Mouse (Mus musculus) cerebellum, postnatal 10 days (tissue): ENCODE measurements around the gene Abtb2.

Experiments
- DNase-seq, 2 experiments: peaks; one replicate each; pipeline ENCODE4 v3.0.0; 2021; ENCODE audit warnings: mixed read lengths in 2 of 2

Abtb2 gene

DNA sequence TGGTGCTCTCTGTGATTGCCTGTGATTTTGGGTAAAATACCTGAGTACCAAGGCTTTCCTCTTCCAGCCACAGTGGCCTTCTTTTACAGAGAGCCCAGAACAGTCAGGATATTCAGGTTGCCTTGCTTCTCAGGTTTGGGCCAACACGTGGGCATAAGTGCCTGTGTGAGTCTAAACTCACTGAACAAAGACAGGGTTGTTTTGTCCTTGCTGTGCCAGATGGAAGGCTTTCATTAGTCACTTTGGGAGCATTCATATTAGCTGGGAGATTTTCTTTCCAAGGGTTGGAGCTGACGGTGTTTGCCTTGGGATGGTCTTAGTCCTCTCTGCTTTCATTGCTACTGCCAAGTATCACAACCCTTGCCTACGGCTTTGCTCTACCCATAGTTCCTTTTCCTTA is 20.3 kb downstream of the Abtb2 start:
- no peak for DNase-seq

- peak; percentile 57 to 69 for DNase-seq
Measured at GRCm38 (mm10) chr2:103588776-103589175, 22.7 kb downstream of the Abtb2 start.

GRCm38 (mm10) chr2:103589400-103589799 is 23.3 kb downstream of the Abtb2 start:
- DNase-seq: no peak

DNA sequence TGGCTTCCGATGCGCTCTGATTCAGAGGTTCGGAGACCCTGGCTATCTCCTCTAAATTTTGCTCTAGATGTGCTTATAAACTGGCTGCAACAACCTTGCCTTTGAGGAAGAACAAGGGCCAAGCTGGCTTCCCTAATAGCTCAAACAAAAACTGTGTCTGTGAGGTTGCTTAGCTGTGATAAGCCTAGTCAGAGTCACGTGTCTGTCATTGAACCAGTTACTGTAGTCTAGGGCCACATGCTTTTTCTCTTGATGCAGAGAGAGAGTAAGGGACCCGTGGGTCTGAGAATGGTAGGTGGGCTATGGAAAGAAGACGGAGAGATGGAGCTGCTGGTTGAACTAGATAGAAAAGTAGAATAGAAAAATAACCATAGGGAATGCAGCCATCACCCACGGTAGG is 24.5 kb downstream of the Abtb2 start:
- no peak for DNase-seq

GRCm38 (mm10) chr2:103591742-103592590 is 25.9 kb downstream of the Abtb2 start:
- peak; percentile 79 to 81 for DNase-seq

DNA sequence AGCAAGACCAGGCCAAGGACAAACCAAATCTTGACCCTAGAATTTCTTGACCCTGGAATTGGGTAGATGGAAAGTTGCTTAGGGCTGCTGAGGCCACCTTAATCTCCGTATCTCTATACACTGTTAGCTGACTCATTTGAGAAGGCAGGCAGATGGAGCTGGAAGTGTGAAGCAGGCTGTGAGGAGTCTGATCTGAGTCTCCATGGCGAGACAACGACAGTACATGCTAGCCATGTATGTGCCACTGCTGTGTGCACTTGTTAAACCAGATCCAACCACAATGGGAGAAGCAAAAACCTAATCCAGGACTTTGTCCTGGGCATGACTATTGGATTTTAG is 26.4 kb downstream of the Abtb2 start:
- DNase-seq: no peak

DNA sequence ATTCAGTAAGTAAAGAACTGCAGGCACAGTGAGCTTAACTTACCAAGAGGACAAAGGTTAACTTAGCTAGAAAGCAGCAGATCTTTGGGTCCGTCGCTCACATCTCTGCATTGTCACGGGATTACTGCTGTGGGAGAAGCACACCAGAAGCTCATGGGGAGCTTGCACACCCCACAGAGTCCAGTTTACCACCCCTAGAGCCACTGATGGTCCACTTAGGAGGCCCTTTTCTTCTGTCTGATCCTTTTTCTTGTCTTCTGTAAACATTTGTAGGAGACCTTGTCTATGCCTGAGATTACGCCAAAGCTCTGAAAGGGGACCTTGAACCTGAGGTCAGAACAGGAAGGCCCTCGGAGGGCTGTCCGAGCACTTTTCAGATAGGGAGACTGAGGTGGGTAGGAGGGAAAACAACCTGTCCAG is 28.5 kb downstream of the Abtb2 start:
- DNase-seq: no peak

DNA sequence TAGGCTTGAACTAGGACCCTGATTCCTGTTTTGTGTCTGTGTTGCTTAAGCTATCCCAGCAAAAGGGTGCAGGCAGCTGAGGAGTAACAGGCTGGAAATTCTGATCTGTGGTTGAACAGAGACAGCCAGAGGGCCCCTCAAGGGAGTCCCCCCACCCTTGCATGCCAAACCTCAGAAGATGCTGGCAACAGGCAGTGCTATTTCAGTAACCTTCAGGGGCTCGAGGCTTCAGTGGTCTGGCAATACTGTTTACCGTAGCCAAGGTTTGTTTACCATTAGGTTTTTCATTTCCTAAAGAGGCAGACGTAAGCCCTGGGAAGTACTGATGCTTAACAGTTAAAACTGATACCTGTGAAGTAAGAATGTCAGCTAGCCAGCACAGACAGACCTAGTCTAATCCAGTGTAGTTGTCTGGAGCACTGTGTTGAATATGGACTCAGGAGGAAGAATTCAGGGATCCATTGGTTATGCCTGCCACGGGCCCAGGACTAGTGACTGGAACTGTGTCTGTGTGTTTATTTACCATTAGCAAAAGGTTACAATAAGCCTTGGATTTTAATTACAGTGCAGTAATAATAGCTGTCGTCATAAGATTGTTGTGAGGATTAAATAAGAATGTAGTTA is 29.0 kb downstream of the Abtb2 start:
- DNase-seq: no peak

GRCm38 (mm10) chr2:103599296-103599695 is 33.2 kb downstream of the Abtb2 start:
- no peak for DNase-seq

- peak; percentile 69 to 74 for DNase-seq
Measured at GRCm38 (mm10) chr2:103600165-103600891, 34.2 kb downstream of the Abtb2 start.

GRCm38 (mm10) chr2:103601126-103601525 is 35.0 kb downstream of the Abtb2 start:
- DNase-seq: no peak

GRCm38 (mm10) chr2:103601531-103601930 is 35.4 kb downstream of the Abtb2 start:
- DNase-seq: no peak

GRCm38 (mm10) chr2:103603209-103603608 is 37.1 kb downstream of the Abtb2 start:
- DNase-seq: no peak

DNA sequence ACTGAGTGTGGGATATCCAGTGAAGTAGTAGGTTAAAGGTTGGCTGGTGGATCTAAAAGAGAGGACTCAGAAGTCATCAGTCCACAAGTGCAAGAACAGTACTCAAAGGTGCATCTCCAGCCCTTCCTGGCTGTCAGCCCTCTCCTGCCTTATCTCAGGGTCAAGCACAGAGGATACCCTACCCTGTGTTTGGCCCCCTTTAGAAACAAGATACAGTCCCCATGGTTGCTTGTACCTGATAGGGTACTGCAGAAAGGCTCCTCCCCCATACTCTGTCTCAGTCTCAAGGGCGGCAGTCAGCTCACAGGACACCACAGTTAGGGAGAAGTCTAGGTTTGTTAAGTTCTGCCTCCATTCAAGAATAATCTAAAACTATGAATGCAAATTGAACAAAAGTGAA is 37.8 kb downstream of the Abtb2 start:
- DNase-seq: no peak

GRCm38 (mm10) chr2:103605805-103606498 is 39.8 kb downstream of the Abtb2 start:
- DNase-seq: no peak

- DNase-seq: peak; percentile 64 to 72
Measured at GRCm38 (mm10) chr2:103607926-103608325, 41.8 kb downstream of the Abtb2 start.

- peak; percentile 53 to 60 for DNase-seq
Measured at GRCm38 (mm10) chr2:103608947-103609346, 42.8 kb downstream of the Abtb2 start.

- DNase-seq: peak; percentile 92 to 93
Measured at GRCm38 (mm10) chr2:103609499-103609898, 43.4 kb downstream of the Abtb2 start.

DNA sequence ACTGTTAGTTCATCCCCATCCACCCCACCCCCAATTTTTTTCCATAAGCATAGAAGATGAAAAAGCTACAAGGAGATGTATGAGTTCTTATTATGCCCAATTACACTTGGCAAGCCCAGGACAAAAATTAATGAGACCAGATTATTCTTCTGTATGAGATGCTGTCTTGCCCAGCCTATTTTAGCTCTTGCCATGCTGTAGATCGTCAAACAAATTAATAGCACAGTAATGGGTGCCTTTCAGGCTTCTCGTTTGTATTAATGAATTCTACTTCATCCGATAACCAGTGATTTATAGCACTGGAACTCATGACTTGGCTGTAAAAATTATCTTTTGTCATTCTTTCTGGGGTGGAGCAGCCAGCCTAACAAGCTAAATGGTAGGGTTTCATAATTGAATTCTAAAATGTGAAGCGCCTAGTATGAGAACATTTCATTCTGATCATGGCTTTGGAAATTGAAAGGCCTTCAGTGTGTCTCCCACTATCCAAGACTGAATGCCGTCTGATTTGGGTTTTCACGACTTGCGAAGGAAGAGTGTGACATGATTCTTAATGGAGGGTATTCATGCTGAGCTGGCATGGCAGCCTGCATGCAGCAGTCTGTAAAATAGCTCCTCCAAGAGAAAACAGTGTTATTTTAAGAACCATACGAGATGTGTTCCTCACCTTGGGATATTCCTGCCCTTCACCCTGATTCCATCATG is 44.9 kb downstream of the Abtb2 start:
- DNase-seq: no peak

DNA sequence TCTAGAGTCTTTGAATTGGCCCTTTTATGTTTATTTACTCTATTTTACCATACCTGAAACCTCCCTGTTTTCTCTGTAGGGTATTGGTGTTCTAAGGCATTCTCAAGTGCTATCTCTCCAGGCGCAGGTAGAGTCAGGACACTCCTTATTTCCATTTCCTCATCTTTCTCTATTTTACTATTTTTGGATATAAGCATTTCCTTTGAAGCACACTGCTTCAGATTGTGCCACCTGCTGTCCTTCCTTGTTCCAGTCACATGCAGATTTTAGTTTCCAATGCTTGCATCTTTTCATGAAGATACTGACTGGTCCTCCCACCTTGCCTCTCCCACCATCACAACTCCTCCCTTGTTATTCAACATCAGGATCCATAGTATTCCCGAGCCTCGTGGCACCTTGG is 47.8 kb downstream of the Abtb2 start:
- no peak for DNase-seq

DNA sequence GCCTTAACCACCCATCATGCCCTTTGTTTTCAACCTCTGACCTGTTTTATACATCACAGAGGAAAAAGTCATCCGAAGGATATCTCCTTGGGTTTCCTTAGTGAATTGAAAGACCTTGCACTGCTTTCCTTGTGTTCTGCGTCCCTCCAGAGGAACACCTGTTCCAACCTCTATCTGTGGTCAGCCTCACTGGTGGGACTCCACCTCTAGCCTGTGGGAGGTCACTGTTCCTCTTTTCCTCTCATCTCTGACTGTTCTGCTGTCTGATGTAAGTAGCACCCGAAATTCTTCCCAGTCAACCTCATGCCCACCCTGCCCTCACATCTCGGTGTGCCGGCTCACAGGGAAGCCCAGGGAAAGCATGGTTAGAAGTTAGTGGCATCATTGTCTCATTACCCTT is 48.9 kb downstream of the Abtb2 start:
- DNase-seq: no peak

DNA sequence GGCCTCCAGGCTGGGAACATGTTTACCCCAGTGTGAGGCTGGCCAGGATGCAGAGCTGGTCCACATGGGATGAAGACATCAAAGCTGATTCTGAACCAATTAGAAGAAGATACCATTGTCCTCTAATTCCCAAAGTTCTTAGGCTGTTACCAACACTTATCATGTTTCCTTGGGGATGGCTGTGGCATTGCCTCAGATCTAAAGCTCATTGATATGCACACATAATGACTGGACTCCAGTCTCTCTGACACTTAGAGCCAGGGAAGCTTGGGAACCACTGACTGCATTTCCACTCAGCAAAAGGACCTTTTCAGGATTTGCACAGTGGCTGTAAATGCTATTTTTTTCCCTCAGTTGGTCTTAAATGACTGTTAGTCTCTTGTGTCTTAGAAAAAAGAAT is 52.3 kb downstream of the Abtb2 start:
- no peak for DNase-seq

DNA sequence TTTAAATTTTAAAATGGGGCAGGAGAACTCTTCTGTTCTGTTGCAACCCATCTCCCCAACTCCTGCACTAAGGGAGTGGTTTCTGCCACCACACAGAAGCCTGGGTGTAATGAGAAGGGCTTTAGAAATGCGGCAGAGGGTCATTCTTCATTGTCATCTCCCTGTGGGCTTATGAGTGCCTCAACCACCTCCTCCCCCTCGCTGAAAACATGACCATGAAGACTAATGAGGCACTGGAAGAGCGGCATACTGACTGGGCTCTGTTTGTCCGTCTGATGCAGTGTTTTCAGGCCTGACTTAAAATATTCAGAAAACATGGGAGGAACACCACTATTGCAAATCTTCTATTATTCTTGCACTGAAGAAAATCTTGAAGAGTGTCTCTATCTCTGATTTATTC is 56.8 kb downstream of the Abtb2 start:
- no peak for DNase-seq
